Mouse (Mus musculus) embryonic fibroblast, embryonic 13.5 days (primary cell): ENCODE data around the gene Rnf144b.

Experiments used
- CTCF ChIP-seq: IDR thresholded peaks from 2 replicates; pipeline ENCODE4 v1.5.1; 2011; ENCODE audit warnings: mild to moderate bottlenecking, control low read depth, low read length, moderate library complexity, borderline replicate concordance; ENCODE audit not compliant: insufficient read depth
- POLR2A ChIP-seq: IDR thresholded peaks from 2 replicates; pipeline ENCODE4 v1.6.1; 2011; ENCODE audit warnings: low read depth, mild to moderate bottlenecking, control low read depth, low read length, moderate library complexity

GRCm38 (mm10) chr13:47225324-47225697, 102.9 kb downstream of the Rnf144b start:
- TF ChIP-seq CTCF: no peak
- TF ChIP-seq POLR2A: no peak
